Mouse (Mus musculus): ENCODE measurements around the gene Zbtb40. TPM values are rescaled to one million over a fixed set of nuclear protein-coding genes. Genes with fewer than 3 reads are reported as not detected.

Gene Zbtb40
- total and polyA plus RNA-seq, 2 experiments from 2014 or later: 0.87 to 6.2 TPM

- DNase-seq: no peak
- Histone ChIP-seq H3K4me2 (ENCODE audit: low read depth) (no peak overlapping the region), H3K4me3 (ENCODE audit: low read depth, low read length) (no peak overlapping the region), H3K4me1 (ENCODE audit: insufficient read depth) (no peaks in the 10 kb centered on the region), H3K27me3 (ENCODE audit: insufficient read depth, low read length) (no peaks in the 10 kb centered on the region), H3K9ac (no peak overlapping the region), H3K36me3 (ENCODE audit: insufficient read depth) (no peaks in the 10 kb centered on the region), H3K27ac (ENCODE audit: low read depth, low read length) (no peak overlapping the region), H3K9me3 (ENCODE audit: low read length) (no peaks in the 10 kb centered on the region)
- TF ChIP-seq CTCF (IDR thresholded peaks at IDR 0.05; ENCODE audit: low read depth): no peak
- no peak for ATAC-seq
- 33% methylated on average over 2 of the region's 2 CpGs for WGBS
Measured at GRCm38 (mm10) chr4:137077216-137077615, 28.6 kb upstream of the Zbtb40 start.

DNA sequence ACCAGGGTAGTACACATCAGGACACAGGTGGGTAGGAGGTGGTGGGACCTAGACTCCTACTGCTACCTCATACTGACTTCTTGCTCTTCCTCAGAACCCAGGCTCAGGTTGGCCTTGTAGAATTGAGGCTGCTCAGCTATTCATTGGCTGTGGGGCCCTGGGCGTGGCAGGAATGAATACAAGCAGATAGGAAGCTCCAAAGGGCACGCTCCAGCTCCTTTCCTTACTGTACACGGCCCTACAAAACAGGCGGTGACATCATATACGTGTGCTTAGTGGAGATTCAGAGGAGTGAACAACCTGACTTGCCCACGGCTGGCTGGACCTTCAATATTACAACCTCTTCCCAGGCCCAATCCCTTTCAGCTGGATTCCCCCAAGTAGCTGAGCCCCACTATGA lies 22.6 kb upstream of the Zbtb40 start:
- Histone ChIP-seq H3K9ac (no peak overlapping the region), H3K27me3 (ENCODE audit: insufficient read depth, low read length) (no peaks in the 10 kb centered on the region; the same call in 1 of the 2 replicates), H3K36me3 (ENCODE audit: insufficient read depth) (no peaks in the 10 kb centered on the region), H3K4me1 (ENCODE audit: insufficient read depth) (no peaks in the 10 kb centered on the region), H3K27ac (ENCODE audit: low read depth, low read length) (no peak overlapping the region), H3K4me2 (ENCODE audit: low read depth) (no peak overlapping the region), H3K9me3 (ENCODE audit: low read length) (no peaks in the 10 kb centered on the region), H3K4me3 (ENCODE audit: low read depth, low read length) (no peak overlapping the region)
- WGBS: 80% methylated on average over 6 of the region's 6 CpGs
- DNase-seq (no peak), ATAC-seq (no peak)
- TF ChIP-seq CTCF (IDR thresholded peaks at IDR 0.05; ENCODE audit: low read depth): no peak

DNA sequence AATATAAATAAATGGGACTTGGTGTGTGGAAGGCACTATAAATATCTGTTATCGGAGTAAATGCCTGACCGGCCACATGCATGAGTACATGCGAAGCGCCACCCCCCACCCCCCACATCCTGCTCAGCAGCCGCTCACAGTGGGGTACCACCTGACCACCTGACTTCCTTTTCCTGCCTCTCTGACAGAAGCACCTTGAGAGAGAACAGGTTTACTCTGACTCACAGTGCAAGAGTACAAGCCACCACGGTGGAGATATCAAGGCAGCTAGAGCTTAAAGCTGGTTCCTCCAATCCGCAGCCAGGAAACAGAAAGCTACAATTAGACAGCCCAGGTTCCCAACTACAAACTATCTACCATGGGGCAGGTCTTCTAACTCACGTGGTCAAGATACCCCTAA lies 19.9 kb upstream of the Zbtb40 start:
- TF ChIP-seq CTCF (IDR thresholded peaks at IDR 0.05; ENCODE audit: low read depth): no peak
- Histone ChIP-seq H3K27me3 (ENCODE audit: insufficient read depth, low read length) (no peaks in the 10 kb centered on the region; the same call in 1 of the 2 replicates), H3K9ac (no peak overlapping the region), H3K4me2 (ENCODE audit: low read depth) (no peak overlapping the region), H3K4me3 (ENCODE audit: low read depth, low read length) (no peak overlapping the region), H3K27ac (ENCODE audit: low read depth, low read length) (no peak overlapping the region), H3K36me3 (ENCODE audit: insufficient read depth) (no peaks in the 10 kb centered on the region), H3K9me3 (ENCODE audit: low read length) (no peaks in the 10 kb centered on the region), H3K4me1 (ENCODE audit: insufficient read depth) (no peaks in the 10 kb centered on the region)
- DNase-seq (no peak), ATAC-seq (no peak)
- WGBS: 49% methylated on average over 8 of the region's 8 CpGs

- Histone ChIP-seq H3K4me1 (ENCODE audit: insufficient read depth) (no peaks in the 10 kb centered on the region), H3K9me3 (ENCODE audit: low read length) (no peaks in the 10 kb centered on the region), H3K36me3 (ENCODE audit: insufficient read depth) (no peaks in the 10 kb centered on the region), H3K9ac (no peak overlapping the region), H3K27me3 (ENCODE audit: insufficient read depth, low read length) (no peaks in the 10 kb centered on the region; the same call in 1 of the 2 replicates), H3K4me3 (ENCODE audit: low read depth, low read length) (no peak overlapping the region), H3K4me2 (ENCODE audit: low read depth) (no peak overlapping the region), H3K27ac (ENCODE audit: low read depth, low read length) (no peak overlapping the region)
- no peak for TF ChIP-seq CTCF (IDR thresholded peaks at IDR 0.05; ENCODE audit: low read depth)
- DNase-seq: no peak
- WGBS: 80% methylated on average over 6 of the region's 6 CpGs
- ATAC-seq: no peak
Measured at GRCm38 (mm10) chr4:137065846-137066245, 17.2 kb upstream of the Zbtb40 start.

DNA sequence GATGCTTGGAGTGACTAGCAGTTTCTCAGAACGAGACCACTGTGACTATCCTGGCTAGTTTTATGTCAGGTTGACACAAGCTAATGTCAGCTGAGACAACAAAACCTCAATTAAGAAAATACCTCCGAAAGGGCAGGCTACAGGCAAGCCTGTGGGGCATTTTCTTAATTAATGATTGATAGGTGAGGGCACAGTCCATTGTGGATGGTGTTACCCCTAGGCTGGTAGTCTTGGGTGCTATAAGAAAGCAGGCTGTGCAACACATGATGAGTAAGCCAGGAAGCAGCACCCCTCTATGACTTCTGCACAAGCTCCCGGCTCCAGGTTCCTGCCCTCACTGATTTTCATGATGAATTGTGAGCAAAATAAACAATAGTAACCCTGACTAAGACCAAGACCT lies 6.3 kb upstream of the Zbtb40 start:
- Histone ChIP-seq H3K4me1 (ENCODE audit: insufficient read depth) (no peaks in the 10 kb centered on the region), H3K27ac (ENCODE audit: low read depth, low read length) (no peak overlapping the region), H3K4me3 (ENCODE audit: low read depth, low read length) (no peak overlapping the region), H3K9ac (no peak overlapping the region), H3K27me3 (ENCODE audit: insufficient read depth, low read length) (peaks cover 29% of the 10 kb centered on the region), H3K9me3 (ENCODE audit: low read length) (no peaks in the 10 kb centered on the region), H3K4me2 (ENCODE audit: low read depth) (no peak overlapping the region), H3K36me3 (ENCODE audit: insufficient read depth) (no peaks in the 10 kb centered on the region)
- DNase-seq (no peak), ATAC-seq (no peak)
- WGBS: 61% methylated on average over 3 of the region's 3 CpGs
- no peak for TF ChIP-seq CTCF (IDR thresholded peaks at IDR 0.05; ENCODE audit: low read depth)

GRCm38 (mm10) chr4:137053810-137054209 lies 5.2 kb upstream of the Zbtb40 start:
- Histone ChIP-seq H3K4me3 (ENCODE audit: low read depth, low read length) (no peak overlapping the region), H3K4me1 (ENCODE audit: insufficient read depth) (no peaks in the 10 kb centered on the region), H3K36me3 (ENCODE audit: insufficient read depth) (no peaks in the 10 kb centered on the region), H3K27me3 (ENCODE audit: insufficient read depth, low read length) (peaks cover 31% of the 10 kb centered on the region), H3K4me2 (ENCODE audit: low read depth) (no peak overlapping the region), H3K9me3 (ENCODE audit: low read length) (no peaks in the 10 kb centered on the region), H3K27ac (ENCODE audit: low read depth, low read length) (no peak overlapping the region), H3K9ac (no peak overlapping the region)
- TF ChIP-seq CTCF (IDR thresholded peaks at IDR 0.05; ENCODE audit: low read depth): no peak
- WGBS: 72% methylated on average over 5 of the region's 5 CpGs
- no peak for ATAC-seq
- DNase-seq: no peak

DNA sequence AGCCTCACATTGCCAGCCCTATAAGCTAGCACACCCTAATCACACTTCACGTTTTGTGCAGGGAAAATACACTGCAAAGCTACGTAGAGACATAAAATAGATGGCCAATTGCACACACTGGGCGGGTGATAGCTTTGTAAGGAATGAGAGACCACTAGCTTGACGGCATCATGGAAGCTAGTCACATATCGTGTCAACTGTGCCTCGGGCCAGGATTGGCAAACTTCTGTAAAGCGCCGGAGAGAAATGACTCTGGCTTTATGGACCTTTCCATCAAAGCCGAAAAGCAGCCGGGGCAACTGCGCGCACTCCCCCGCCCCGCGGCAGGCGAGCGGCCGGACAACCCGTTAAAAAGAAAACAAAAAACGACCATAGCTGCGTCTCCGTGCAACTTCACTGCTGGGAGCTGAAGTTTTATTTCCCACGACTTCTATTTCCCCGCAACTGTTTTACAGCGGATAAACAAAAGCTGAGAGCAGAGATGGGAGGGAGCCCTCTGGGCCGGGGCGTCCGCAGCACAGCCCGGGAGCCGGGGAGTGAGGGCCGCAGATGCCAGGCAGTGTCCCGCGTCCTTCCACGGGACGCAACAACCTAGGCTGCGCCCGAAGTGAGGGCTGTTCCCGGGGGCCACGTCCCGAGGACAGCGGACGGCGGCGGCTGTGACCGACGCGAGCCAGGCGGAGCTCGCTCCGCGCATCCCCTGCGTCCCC lies 606 bp downstream of the Zbtb40 start:
- TF ChIP-seq CTCF (IDR thresholded peaks at IDR 0.05; ENCODE audit: low read depth): no peak
- Histone ChIP-seq H3K9me3 (ENCODE audit: low read length) (no peaks in the 10 kb centered on the region), H3K9ac (peak overlapping the region; percentile 60), H3K4me1 (ENCODE audit: insufficient read depth) (peaks cover 25% of the 10 kb centered on the region), H3K27me3 (ENCODE audit: insufficient read depth, low read length) (peaks cover 26% of the 10 kb centered on the region), H3K4me2 (ENCODE audit: low read depth) (peak overlapping the region; percentile 79), H3K27ac (ENCODE audit: low read depth, low read length) (peak overlapping the region; percentile 79), H3K36me3 (ENCODE audit: insufficient read depth) (no peaks in the 10 kb centered on the region), H3K4me3 (ENCODE audit: low read depth, low read length) (peak overlapping the region; percentile 91)
- DNase-seq (peak; percentile 52), ATAC-seq (peak; percentile 54)
- WGBS: under 1% methylated on average over 49 of the region's 52 CpGs

Measured in forebrain, postnatal 0 days (tissue).